Mouse (Mus musculus) limb, embryonic 10.5 days (tissue): ENCODE measurements around the gene Lrpap1. TPM values are rescaled to one million over a fixed set of nuclear protein-coding genes. Genes with fewer than 3 reads are reported as not detected.

Source experiments
- DNase-seq: peaks from one replicate; pipeline ENCODE4 v3.0.0-alpha.2; 2017; ENCODE audit warnings: low spot score
- H3K27ac ChIP-seq: fragments of 300-500 bp; sonication (generic); 2 replicates; pipeline ENCODE4 v1.5.1; 2016; ENCODE audit warnings: mild to moderate bottlenecking
- H3K27me3 ChIP-seq: fragments of 300-500 bp; sonication (generic); 2 replicates; pipeline ENCODE4 v1.6.1; 2016; ENCODE audit warnings: low read depth, mild to moderate bottlenecking; ENCODE audit not compliant: poor library complexity, severe bottlenecking
- H3K36me3 ChIP-seq: fragments of 300-500 bp; sonication (generic); 2 replicates; pipeline ENCODE4 v1.6.1; 2016; ENCODE audit warnings: mild to moderate bottlenecking, moderate library complexity
- H3K4me1 ChIP-seq: fragments of 300-500 bp; sonication (generic); 2 replicates; pipeline ENCODE4 v1.6.1; 2016
- H3K4me3 ChIP-seq: fragments of 300-500 bp; sonication (generic); 2 replicates; pipeline ENCODE4 v1.5.1; 2016; ENCODE audit warnings: mild to moderate bottlenecking, moderate library complexity
- H3K9me3 ChIP-seq: fragments of 300-500 bp; sonication (generic); replicated peaks from 2 replicates; pipeline ENCODE4 v1.6.1; 2016; ENCODE audit warnings: mild to moderate bottlenecking
- WGBS: fragments of 180-500 bp; shearing (Covaris S2); methylation state at CpG from one replicate; pipeline ENCODE4 v1.1.7; 2016; 5-methylcytosine and 5-hydroxymethylcytosine counted together
- polyA plus RNA-seq: library from polyadenylated mRNA; unstranded; fragments of >200 nt; fragmentation: Nextera tagmentation; extraction: Ambion mirVana; gene quantifications from 2 replicates; pipeline ENCODE4 v1.2.1, GENCODE M21; 2016

Lrpap1 gene
- polyA plus RNA-seq, 1 experiment from 2014 or later = 58.5 TPM

DNA sequence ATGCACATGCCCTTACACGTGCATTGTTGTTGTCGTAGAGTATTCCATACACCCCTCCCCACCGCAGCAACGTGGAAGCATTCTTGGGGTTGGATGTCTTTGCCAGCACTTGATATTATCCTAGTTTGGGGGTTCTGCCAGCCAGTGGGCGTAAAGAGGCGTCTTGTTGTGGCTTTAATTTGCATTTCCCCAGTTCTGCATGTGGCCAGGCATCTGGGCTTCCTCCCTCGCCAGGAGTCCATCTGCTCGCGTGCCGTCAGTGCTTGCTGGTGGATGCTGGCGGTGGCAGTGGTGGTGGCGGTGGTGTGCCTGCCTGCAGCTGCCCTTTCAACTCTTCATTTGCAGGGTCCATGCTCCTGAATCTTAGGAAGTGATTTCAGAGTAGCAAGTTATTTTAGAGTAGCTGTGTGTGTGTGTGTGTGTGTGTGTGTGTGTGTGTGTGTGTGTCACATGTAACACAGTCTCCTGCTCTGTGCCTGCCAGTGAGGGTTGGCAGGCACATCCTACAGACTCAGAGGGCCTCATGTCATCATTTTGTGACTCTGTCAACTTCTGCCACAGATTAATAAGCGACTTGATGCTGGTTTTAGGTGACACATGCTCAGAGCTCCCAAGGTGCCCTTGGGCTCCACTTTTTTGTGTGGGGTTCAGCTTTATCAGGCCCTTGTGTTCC lies 32.1 kb upstream of the Lrpap1 start:
- no peaks in the 10 kb centered on the region for H3K9me3 ChIP-seq
- WGBS = 74% methylated on average over 13 of the region's 13 CpGs
- no peaks in the 10 kb centered on the region for H3K36me3 ChIP-seq
- no peaks in the 10 kb centered on the region; the same call in 1 of the 2 replicates for H3K27me3 ChIP-seq
- H3K4me1 ChIP-seq = 0 out of 2 replicates have a peak, but pooled peaks cover 11% of the 10 kb centered on the region
- no peak overlapping the region for H3K4me3 ChIP-seq
- H3K27ac ChIP-seq = no peak overlapping the region
- DNase-seq = no peak

DNA sequence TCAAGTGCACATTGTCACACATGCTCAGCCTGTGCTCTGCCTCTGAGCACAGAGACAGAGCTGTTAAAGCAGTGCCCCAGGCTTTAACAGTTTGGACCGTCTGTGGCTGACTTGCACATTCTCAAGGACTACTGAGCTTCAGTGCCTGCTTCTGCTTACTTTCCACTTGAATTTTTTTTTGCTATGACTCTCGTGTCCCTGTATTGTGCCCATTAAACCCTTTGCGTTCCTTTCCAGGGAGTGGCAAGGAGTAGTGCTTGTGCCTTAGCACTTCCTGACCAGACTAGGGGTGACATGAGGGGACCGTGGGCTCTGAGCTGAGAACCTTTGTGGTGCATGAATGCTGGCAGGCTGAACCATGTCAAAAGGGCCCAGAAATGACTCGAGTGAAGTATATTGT lies 30.3 kb upstream of the Lrpap1 start:
- 78% methylated on average over 5 of the region's 5 CpGs for WGBS
- 0 out of 2 replicates have a peak, but pooled peaks cover 10% of the 10 kb centered on the region for H3K4me1 ChIP-seq

DNA sequence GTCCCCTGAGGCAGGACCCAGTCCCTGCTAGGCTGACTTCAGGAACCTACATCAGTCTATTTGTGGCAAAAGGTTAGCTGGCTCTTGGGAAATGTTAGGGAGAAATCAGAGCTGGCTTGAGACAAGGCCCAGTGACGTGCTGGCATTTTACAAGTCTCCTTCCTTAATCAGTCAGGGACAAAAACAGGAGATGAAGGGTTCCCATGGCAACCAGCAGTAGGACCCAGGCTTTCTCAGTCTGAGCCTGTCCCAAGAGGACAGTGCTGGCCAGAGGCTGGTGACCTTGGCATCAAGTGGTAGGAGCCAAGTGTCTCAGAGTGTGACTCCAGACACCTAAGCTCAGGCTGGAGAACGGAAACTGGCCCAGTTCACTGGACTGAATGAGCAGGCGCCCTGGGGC lies 28.7 kb upstream of the Lrpap1 start:
- Histone ChIP-seq H3K36me3 (no peaks in the 10 kb centered on the region), H3K4me3 (no peak overlapping the region), H3K27me3 (no peaks in the 10 kb centered on the region; the same call in 1 of the 2 replicates), H3K9me3 (no peaks in the 10 kb centered on the region), H3K4me1 (0 out of 2 replicates have a peak, but pooled peaks cover 10% of the 10 kb centered on the region), H3K27ac (no peak overlapping the region)
- no peak for DNase-seq
- WGBS = 70% methylated on average over 3 of the region's 3 CpGs

More for the DNA sequence above, 30.3 kb upstream of the Lrpap1 start:
- H3K27me3 ChIP-seq = no peaks in the 10 kb centered on the region; the same call in 1 of the 2 replicates
- DNase-seq = no peak
- H3K27ac ChIP-seq = no peak overlapping the region
- no peaks in the 10 kb centered on the region for H3K9me3 ChIP-seq
- H3K36me3 ChIP-seq = no peaks in the 10 kb centered on the region
- H3K4me3 ChIP-seq = no peak overlapping the region

DNA sequence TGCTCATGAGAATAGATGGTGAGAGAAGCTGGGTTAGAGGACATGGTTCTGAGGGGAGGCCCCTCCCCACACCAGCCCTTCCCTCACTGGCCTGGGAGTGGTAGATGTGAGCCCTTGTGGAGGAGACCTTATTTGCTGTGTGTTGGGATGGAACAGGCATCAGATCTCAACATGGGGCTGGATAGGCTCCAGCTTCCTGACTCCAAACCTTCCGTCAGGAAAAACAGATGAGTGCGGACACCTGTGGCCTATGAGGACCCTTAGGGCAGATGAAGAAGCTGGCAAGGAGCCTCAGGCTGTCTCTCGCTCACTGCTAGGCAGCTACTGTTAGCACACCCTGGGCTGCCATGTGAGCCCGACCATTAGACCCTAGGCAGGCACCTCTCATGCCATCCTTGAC lies 27.9 kb upstream of the Lrpap1 start:
- Histone ChIP-seq H3K4me1 (0 out of 2 replicates have a peak, but pooled peaks cover 10% of the 10 kb centered on the region), H3K9me3 (no peaks in the 10 kb centered on the region), H3K36me3 (no peaks in the 10 kb centered on the region), H3K4me3 (no peak overlapping the region), H3K27me3 (no peaks in the 10 kb centered on the region; the same call in 1 of the 2 replicates), H3K27ac (no peak overlapping the region)
- DNase-seq = no peak
- WGBS = 84% methylated on average over 4 of the region's 4 CpGs

DNA sequence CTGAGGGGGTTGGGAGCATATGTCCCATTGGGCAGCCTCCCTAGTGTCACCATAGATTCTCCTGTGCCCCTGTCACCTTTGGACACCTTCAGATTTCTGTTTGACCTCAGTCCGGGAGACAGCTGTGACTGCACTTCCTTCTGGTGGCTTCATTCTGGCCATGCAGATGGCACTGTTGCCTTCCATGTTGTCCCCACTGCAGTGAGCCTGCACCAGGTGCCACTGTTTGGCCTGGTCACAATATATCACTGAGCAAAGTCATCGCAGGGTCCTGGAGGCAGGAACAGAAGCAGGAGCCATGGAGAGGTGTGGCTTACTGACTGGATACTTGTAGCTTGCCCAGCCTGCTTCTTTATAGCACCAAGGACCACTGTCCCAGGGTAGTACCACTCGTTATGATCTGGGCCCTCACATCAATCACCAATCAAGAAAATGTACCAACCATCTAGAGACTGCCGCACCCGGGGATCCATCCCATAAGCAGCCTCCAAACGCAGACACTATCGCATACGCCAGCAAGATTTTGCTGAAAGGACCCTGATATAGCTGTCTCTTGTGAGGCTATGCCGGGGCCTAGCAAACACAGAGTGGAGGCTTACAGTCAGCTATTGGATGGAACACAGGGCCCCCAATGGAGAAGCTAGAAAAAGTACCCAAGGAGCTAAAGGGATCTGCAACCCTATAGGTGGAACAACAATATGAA lies 26.9 kb upstream of the Lrpap1 start:
- Histone ChIP-seq H3K4me1 (0 out of 2 replicates have a peak, but pooled peaks cover 7% of the 10 kb centered on the region), H3K27me3 (no peaks in the 10 kb centered on the region; the same call in 1 of the 2 replicates), H3K36me3 (no peaks in the 10 kb centered on the region), H3K27ac (no peak overlapping the region), H3K4me3 (no peak overlapping the region), H3K9me3 (no peaks in the 10 kb centered on the region)
- DNase-seq = no peak
- WGBS = 93% methylated on average over 9 of the region's 9 CpGs

DNA sequence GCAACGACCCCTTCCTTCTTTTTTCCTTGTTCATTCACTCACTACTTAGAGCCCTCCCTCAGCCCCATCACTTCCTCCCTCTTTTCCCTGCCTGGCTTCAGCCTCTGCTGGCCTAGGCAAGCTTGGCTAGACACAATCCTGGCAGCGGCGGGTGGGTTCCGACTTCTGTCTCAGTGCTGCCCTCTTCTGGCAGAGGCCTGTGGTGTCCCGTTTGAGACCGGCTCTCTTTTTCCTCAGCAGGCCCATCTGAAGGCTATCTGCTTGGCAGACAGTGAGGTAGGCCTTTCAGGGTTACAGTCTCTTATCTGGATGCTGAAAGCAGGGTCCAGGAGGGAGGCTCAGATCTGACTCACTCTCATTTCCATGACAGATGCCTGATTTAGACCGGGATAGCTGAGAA lies 26.2 kb upstream of the Lrpap1 start:
- Histone ChIP-seq H3K9me3 (no peaks in the 10 kb centered on the region), H3K27me3 (no peaks in the 10 kb centered on the region; the same call in 1 of the 2 replicates), H3K4me1 (0 out of 2 replicates have a peak, but pooled peaks cover 7% of the 10 kb centered on the region), H3K27ac (no peak overlapping the region), H3K36me3 (no peaks in the 10 kb centered on the region), H3K4me3 (no peak overlapping the region)
- DNase-seq = peak; percentile 91
- WGBS = 6% methylated on average over 7 of the region's 7 CpGs

DNA sequence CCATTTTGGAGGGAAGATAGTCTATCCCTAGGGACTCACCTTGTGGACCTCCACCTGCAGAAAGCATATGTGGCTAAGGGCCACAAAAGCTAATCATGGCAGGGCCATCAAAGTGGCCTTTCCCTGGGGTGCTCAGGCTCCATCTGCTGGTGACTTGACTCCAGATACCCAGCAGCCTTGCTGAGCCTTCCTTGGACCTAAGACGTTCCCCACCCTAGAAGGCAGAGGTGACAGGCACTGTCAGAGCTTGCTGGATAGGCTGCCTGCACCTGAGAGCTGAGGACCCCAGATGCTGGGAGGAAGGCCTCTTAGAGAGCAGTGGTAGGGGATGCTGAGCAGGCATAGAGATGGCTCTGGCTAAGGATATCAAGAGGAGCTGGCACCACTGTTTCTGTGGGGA lies 25.7 kb upstream of the Lrpap1 start:
- Histone ChIP-seq H3K9me3 (no peaks in the 10 kb centered on the region), H3K27me3 (no peaks in the 10 kb centered on the region; the same call in 1 of the 2 replicates), H3K4me1 (0 out of 2 replicates have a peak, but pooled peaks cover 7% of the 10 kb centered on the region), H3K36me3 (no peaks in the 10 kb centered on the region), H3K27ac (no peak overlapping the region), H3K4me3 (no peak overlapping the region)
- DNase-seq = no peak
- WGBS = 25% methylated on average over 1 of the region's 1 CpGs

DNA sequence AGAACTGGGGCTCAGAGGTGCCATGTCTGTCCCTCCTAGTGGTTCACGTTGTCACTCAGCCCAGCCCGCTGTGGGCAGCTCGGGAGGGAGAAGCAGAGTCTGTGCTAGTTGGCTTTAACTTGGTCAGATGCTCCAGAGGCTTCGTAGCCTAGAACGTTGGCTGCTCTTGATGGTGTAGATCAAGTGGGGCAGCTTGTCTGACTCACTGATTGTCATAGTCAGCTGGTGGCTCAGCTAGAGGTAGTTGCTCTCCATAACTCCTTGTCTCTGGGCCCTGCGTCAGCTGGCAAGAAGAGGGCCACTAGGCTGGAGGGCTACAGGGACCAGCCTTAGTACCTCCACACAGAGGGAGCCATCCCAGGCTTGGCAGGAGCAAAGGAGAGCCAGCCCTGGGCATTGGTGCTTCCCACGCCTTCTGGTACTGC lies 24.2 kb upstream of the Lrpap1 start:
- no peak overlapping the region for H3K27ac ChIP-seq
- no peaks in the 10 kb centered on the region; the same call in 1 of the 2 replicates for H3K27me3 ChIP-seq
- DNase-seq = no peak
- no peaks in the 10 kb centered on the region for H3K36me3 ChIP-seq
- H3K4me3 ChIP-seq = no peak overlapping the region
- no peaks in the 10 kb centered on the region for H3K9me3 ChIP-seq
- H3K4me1 ChIP-seq = 0 out of 2 replicates have a peak, but pooled peaks cover 7% of the 10 kb centered on the region
- WGBS = 91% methylated on average over 7 of the region's 7 CpGs

DNA sequence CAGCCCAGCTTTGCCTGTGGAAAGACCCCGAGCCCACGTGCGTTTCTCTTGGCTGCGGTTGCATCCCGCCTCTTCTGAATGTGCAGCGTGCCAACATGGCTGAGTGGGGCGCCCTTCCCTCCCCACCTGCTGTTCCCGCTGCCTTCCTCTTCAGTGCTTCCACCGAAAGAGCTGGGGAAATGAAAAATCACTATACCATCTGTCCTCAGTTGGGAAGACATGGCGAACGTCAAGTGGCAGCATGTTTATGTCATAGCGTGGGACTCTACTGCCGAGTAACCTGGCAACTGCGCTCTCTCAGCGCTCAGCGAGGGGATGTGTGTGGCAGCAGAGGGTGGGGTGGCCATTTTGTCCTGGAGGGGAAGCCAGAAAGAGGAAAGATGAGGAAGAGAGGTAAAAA lies 23.6 kb upstream of the Lrpap1 start:
- Histone ChIP-seq H3K27me3 (no peaks in the 10 kb centered on the region; the same call in 1 of the 2 replicates), H3K36me3 (no peaks in the 10 kb centered on the region), H3K9me3 (no peaks in the 10 kb centered on the region), H3K4me3 (no peak overlapping the region), H3K4me1 (0 out of 2 replicates have a peak, but pooled peaks cover 5% of the 10 kb centered on the region), H3K27ac (no peak overlapping the region)
- 90% methylated on average over 16 of the region's 16 CpGs for WGBS
- DNase-seq = no peak

DNA sequence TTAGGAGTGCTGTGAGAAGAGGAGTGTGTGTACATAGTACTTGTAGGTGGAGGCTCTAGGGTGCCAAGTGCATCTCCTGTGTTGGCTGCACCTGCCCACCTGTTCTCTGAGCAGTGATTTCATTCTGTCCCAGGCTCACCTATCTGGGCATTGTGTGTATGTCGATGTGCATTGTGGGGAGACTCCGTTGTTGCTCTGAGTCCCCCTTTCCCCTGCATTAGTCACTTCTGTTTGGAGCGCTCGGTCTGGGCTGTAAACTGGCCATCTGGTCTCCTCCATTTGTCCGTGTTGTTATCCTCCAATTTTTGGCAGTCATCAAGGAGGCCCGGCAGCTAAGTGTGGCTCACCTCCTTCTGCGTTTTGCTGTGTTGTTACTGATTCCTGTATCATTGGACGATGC lies 14.5 kb upstream of the Lrpap1 start:
- H3K4me3 ChIP-seq = no peak overlapping the region
- WGBS = 59% methylated on average over 8 of the region's 8 CpGs
- H3K36me3 ChIP-seq = no peaks in the 10 kb centered on the region
- peaks cover 4% of the 10 kb centered on the region; the same call in 1 of the 2 replicates for H3K27me3 ChIP-seq
- no peak for DNase-seq
- H3K4me1 ChIP-seq = no peaks in the 10 kb centered on the region
- H3K9me3 ChIP-seq = no peaks in the 10 kb centered on the region
- no peak overlapping the region for H3K27ac ChIP-seq

DNA sequence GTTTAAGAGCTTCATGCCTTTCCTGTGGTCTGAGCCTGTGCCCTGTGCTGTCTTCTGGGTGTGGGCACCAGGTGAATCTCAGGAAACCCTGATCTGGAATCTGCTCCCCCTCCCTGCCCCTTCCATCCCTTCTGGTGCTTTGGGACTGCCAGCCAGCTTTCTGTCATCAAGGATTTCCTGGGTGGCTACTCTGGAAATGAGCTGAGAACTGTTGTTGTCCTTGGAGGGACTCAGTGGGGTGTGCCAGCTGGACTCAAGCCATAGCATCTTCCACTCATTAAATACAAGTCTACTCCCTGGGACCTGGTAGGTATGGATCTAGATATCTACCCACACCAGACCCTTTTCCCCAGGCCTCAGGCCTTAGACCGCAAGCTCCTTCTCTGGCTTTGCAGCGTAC lies 12.9 kb upstream of the Lrpap1 start:
- H3K27me3 ChIP-seq = peaks cover 4% of the 10 kb centered on the region; the same call in 1 of the 2 replicates
- H3K4me3 ChIP-seq = no peak overlapping the region
- no peak for DNase-seq
- no peaks in the 10 kb centered on the region for H3K36me3 ChIP-seq
- 93% methylated on average over 2 of the region's 2 CpGs for WGBS
- H3K9me3 ChIP-seq = no peaks in the 10 kb centered on the region
- H3K27ac ChIP-seq = no peak overlapping the region
- H3K4me1 ChIP-seq = peaks cover under 1% of the 10 kb centered on the region

DNA sequence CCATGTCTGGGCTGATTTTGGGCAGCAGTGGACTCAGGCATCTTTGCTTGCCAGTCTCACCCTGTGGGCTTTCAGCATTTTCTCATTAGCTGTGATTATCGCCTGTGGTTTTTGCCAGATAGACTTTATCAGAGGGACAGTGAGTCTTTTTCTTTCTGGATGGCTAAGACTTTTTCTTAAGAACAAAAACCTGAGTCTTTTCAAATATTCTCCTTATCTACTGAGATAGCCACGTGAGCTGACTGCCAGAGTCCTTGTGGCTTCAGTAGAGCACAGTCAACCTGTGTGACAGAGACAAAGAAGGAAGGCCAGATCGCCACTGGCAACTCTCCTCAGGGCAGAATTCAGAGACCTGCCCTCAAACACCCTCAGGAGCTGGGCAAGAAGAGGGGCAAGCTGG lies 12.1 kb upstream of the Lrpap1 start:
- Histone ChIP-seq H3K27ac (no peak overlapping the region), H3K27me3 (peaks cover 4% of the 10 kb centered on the region; the same call in 1 of the 2 replicates), H3K9me3 (no peaks in the 10 kb centered on the region), H3K4me1 (peaks cover 8% of the 10 kb centered on the region), H3K36me3 (no peaks in the 10 kb centered on the region), H3K4me3 (no peak overlapping the region)
- DNase-seq = no peak
- 77% methylated on average over 3 of the region's 3 CpGs for WGBS

DNA sequence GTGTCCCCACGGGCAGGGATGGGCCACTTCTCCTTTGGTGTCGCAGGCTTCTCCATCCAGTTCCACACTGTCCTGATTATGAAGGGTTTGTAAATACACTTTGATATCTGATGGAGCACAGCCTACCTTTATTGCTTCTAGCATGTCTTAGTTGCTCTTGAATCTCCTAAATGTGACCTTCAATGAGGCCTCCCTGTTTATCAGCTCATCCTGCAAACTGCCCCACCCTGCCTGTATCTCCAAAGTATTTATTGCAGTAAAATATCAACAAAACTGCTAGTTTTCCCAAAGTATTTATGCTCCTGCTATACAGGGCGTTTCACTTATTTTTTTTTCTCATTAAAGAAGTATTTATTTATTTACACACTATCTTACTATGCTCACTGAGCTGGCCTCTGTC lies 10.4 kb upstream of the Lrpap1 start:
- H3K9me3 ChIP-seq = no peaks in the 10 kb centered on the region
- peaks cover 4% of the 10 kb centered on the region; the same call in 1 of the 2 replicates for H3K27me3 ChIP-seq
- no peak overlapping the region for H3K4me3 ChIP-seq
- H3K27ac ChIP-seq = no peak overlapping the region
- H3K4me1 ChIP-seq = peaks cover 14% of the 10 kb centered on the region
- 78% methylated on average over 3 of the region's 3 CpGs for WGBS
- DNase-seq = no peak
- no peaks in the 10 kb centered on the region for H3K36me3 ChIP-seq
